Mouse (Mus musculus): ENCODE measurements at regions not wholly inside any gene's neighbourhood (a gene's known extent, or its start where the extent isn't known, plus 50 kb on each side); places are given as distances from the start of the nearest gene placed in this dataset.

GRCm38 (mm10) chr2:51284781-51285225 lies 135.9 kb upstream of the Rnd3 start:
- Histone ChIP-seq H3K4me1 (ENCODE audit: control insufficient read depth, insufficient read depth, low read length) (no peaks in the 10 kb centered on the region), H3K4me2 (ENCODE audit: low read depth, low read length) (no peak overlapping the region), H3K4me3 (ENCODE audit: low read depth, low read length) (no peak overlapping the region), H3K27me3 (ENCODE audit: control insufficient read depth, insufficient read depth, low read length) (no peaks in the 10 kb centered on the region), H3K27ac (replicated peaks; ENCODE audit: low read depth, low read length) (no peak overlapping the region), H3K9ac (replicated peaks; ENCODE audit: low read length) (no peak overlapping the region), H3K9me3 (replicated peaks; ENCODE audit: control insufficient read depth, low read length) (no peaks in the 10 kb centered on the region), H3K36me3 (replicated peaks; ENCODE audit: control insufficient read depth, insufficient read depth, low read depth, low read length) (no peaks in the 10 kb centered on the region)
- 43% methylated on average over 4 of the region's 4 CpGs for WGBS
- DNase-seq (ENCODE audit: low spot score) (no peak), ATAC-seq (replicated peaks; ENCODE audit: insufficient number of reproducible peaks, low FRiP score, low TSS enrichment, low read depth) (no peak)

- 71% methylated on average over 5 of the region's 5 CpGs for WGBS
Measured at GRCm38 (mm10) chr2:51279396-51280045, 130.6 kb upstream of the Rnd3 start.

GRCm38 (mm10) chr2:51278824-51279223 lies 129.9 kb upstream of the Rnd3 start:
- H3K9ac ChIP-seq (replicated peaks; ENCODE audit: low read length): no peak overlapping the region
- ATAC-seq (replicated peaks; ENCODE audit: insufficient number of reproducible peaks, low FRiP score, low TSS enrichment, low read depth) (no peak), DNase-seq (ENCODE audit: low spot score) (no peak)
- H3K27ac ChIP-seq (replicated peaks; ENCODE audit: low read depth, low read length): no peak overlapping the region
- no peaks in the 10 kb centered on the region for H3K9me3 ChIP-seq (replicated peaks; ENCODE audit: control insufficient read depth, low read length)
- H3K27me3 ChIP-seq (ENCODE audit: control insufficient read depth, insufficient read depth, low read length): no peaks in the 10 kb centered on the region
- H3K36me3 ChIP-seq (replicated peaks; ENCODE audit: control insufficient read depth, insufficient read depth, low read depth, low read length): no peaks in the 10 kb centered on the region
- H3K4me3 ChIP-seq (ENCODE audit: low read depth, low read length): no peak overlapping the region
- 72% methylated on average over 1 of the region's 1 CpGs for WGBS
- no peaks in the 10 kb centered on the region for H3K4me1 ChIP-seq (ENCODE audit: control insufficient read depth, insufficient read depth, low read length)
- no peak overlapping the region for H3K4me2 ChIP-seq (ENCODE audit: low read depth, low read length)

More at GRCm38 (mm10) chr2:51279396-51280045, 130.6 kb upstream of the Rnd3 start:
- Histone ChIP-seq H3K36me3 (replicated peaks; ENCODE audit: control insufficient read depth, insufficient read depth, low read depth, low read length) (no peaks in the 10 kb centered on the region), H3K9ac (replicated peaks; ENCODE audit: low read length) (no peak overlapping the region), H3K27me3 (ENCODE audit: control insufficient read depth, insufficient read depth, low read length) (no peaks in the 10 kb centered on the region), H3K4me1 (ENCODE audit: control insufficient read depth, insufficient read depth, low read length) (no peaks in the 10 kb centered on the region), H3K9me3 (replicated peaks; ENCODE audit: control insufficient read depth, low read length) (no peaks in the 10 kb centered on the region), H3K4me3 (ENCODE audit: low read depth, low read length) (no peak overlapping the region), H3K27ac (replicated peaks; ENCODE audit: low read depth, low read length) (no peak overlapping the region), H3K4me2 (ENCODE audit: low read depth, low read length) (no peak overlapping the region)
- ATAC-seq (replicated peaks; ENCODE audit: insufficient number of reproducible peaks, low FRiP score, low TSS enrichment, low read depth): no peak
- DNase-seq (ENCODE audit: low spot score): no peak

GRCm38 (mm10) chr2:51278356-51278755 lies 129.4 kb upstream of the Rnd3 start:
- Histone ChIP-seq H3K9me3 (replicated peaks; ENCODE audit: control insufficient read depth, low read length) (no peaks in the 10 kb centered on the region), H3K27me3 (ENCODE audit: control insufficient read depth, insufficient read depth, low read length) (no peaks in the 10 kb centered on the region), H3K9ac (replicated peaks; ENCODE audit: low read length) (no peak overlapping the region), H3K36me3 (replicated peaks; ENCODE audit: control insufficient read depth, insufficient read depth, low read depth, low read length) (no peaks in the 10 kb centered on the region), H3K4me1 (ENCODE audit: control insufficient read depth, insufficient read depth, low read length) (no peaks in the 10 kb centered on the region), H3K4me3 (ENCODE audit: low read depth, low read length) (no peak overlapping the region), H3K27ac (replicated peaks; ENCODE audit: low read depth, low read length) (no peak overlapping the region), H3K4me2 (ENCODE audit: low read depth, low read length) (no peak overlapping the region)
- DNase-seq (ENCODE audit: low spot score): no peak
- ATAC-seq (replicated peaks; ENCODE audit: insufficient number of reproducible peaks, low FRiP score, low TSS enrichment, low read depth): no peak
- 82% methylated on average over 4 of the region's 4 CpGs for WGBS

- H3K9me3 ChIP-seq (replicated peaks; ENCODE audit: control insufficient read depth, low read length): no peaks in the 10 kb centered on the region
- DNase-seq (ENCODE audit: low spot score) (no peak), ATAC-seq (replicated peaks; ENCODE audit: insufficient number of reproducible peaks, low FRiP score, low TSS enrichment, low read depth) (no peak)
- H3K36me3 ChIP-seq (replicated peaks; ENCODE audit: control insufficient read depth, insufficient read depth, low read depth, low read length): no peaks in the 10 kb centered on the region
- no peak overlapping the region for H3K4me2 ChIP-seq (ENCODE audit: low read depth, low read length)
- H3K9ac ChIP-seq (replicated peaks; ENCODE audit: low read length): no peak overlapping the region
- WGBS: 87% methylated on average over 2 of the region's 2 CpGs
- H3K4me1 ChIP-seq (ENCODE audit: control insufficient read depth, insufficient read depth, low read length): no peaks in the 10 kb centered on the region
- H3K27ac ChIP-seq (replicated peaks; ENCODE audit: low read depth, low read length): no peak overlapping the region
- H3K4me3 ChIP-seq (ENCODE audit: low read depth, low read length): no peak overlapping the region
- H3K27me3 ChIP-seq (ENCODE audit: control insufficient read depth, insufficient read depth, low read length): no peaks in the 10 kb centered on the region
Measured at GRCm38 (mm10) chr2:51276591-51276990, 127.7 kb upstream of the Rnd3 start.

GRCm38 (mm10) chr2:51273300-51273699 lies 124.4 kb upstream of the Rnd3 start:
- no peak for ATAC-seq (replicated peaks; ENCODE audit: insufficient number of reproducible peaks, low FRiP score, low TSS enrichment, low read depth)
- H3K4me3 ChIP-seq (ENCODE audit: low read depth, low read length): no peak overlapping the region
- H3K27me3 ChIP-seq (ENCODE audit: control insufficient read depth, insufficient read depth, low read length): no peaks in the 10 kb centered on the region
- no peaks in the 10 kb centered on the region for H3K4me1 ChIP-seq (ENCODE audit: control insufficient read depth, insufficient read depth, low read length)
- no peak overlapping the region for H3K4me2 ChIP-seq (ENCODE audit: low read depth, low read length)
- no peak overlapping the region for H3K9ac ChIP-seq (replicated peaks; ENCODE audit: low read length)
- H3K27ac ChIP-seq (replicated peaks; ENCODE audit: low read depth, low read length): no peak overlapping the region
- H3K9me3 ChIP-seq (replicated peaks; ENCODE audit: control insufficient read depth, low read length): no peaks in the 10 kb centered on the region
- DNase-seq (ENCODE audit: low spot score): no peak
- H3K36me3 ChIP-seq (replicated peaks; ENCODE audit: control insufficient read depth, insufficient read depth, low read depth, low read length): no peaks in the 10 kb centered on the region
- 74% methylated on average over 5 of the region's 5 CpGs for whole genome bisulfite sequencing

- Histone ChIP-seq H3K27ac (replicated peaks; ENCODE audit: low read depth, low read length) (no peak overlapping the region), H3K27me3 (ENCODE audit: control insufficient read depth, insufficient read depth, low read length) (no peaks in the 10 kb centered on the region), H3K4me2 (ENCODE audit: low read depth, low read length) (no peak overlapping the region), H3K4me1 (ENCODE audit: control insufficient read depth, insufficient read depth, low read length) (no peaks in the 10 kb centered on the region), H3K36me3 (replicated peaks; ENCODE audit: control insufficient read depth, insufficient read depth, low read depth, low read length) (no peaks in the 10 kb centered on the region), H3K4me3 (ENCODE audit: low read depth, low read length) (no peak overlapping the region), H3K9ac (replicated peaks; ENCODE audit: low read length) (no peak overlapping the region), H3K9me3 (replicated peaks; ENCODE audit: control insufficient read depth, low read length) (no peaks in the 10 kb centered on the region)
- ATAC-seq (replicated peaks; ENCODE audit: insufficient number of reproducible peaks, low FRiP score, low TSS enrichment, low read depth) (no peak), DNase-seq (ENCODE audit: low spot score) (peak; percentile 58)
- WGBS: 59% methylated on average over 2 of the region's 2 CpGs
Measured at GRCm38 (mm10) chr2:51268532-51268931, 119.6 kb upstream of the Rnd3 start.

GRCm38 (mm10) chr2:51267662-51268061 lies 118.8 kb upstream of the Rnd3 start:
- no peak overlapping the region for H3K4me3 ChIP-seq (ENCODE audit: low read depth, low read length)
- no peak overlapping the region for H3K4me2 ChIP-seq (ENCODE audit: low read depth, low read length)
- H3K9me3 ChIP-seq (replicated peaks; ENCODE audit: control insufficient read depth, low read length): no peaks in the 10 kb centered on the region
- H3K4me1 ChIP-seq (ENCODE audit: control insufficient read depth, insufficient read depth, low read length): no peaks in the 10 kb centered on the region
- no peak overlapping the region for H3K9ac ChIP-seq (replicated peaks; ENCODE audit: low read length)
- H3K36me3 ChIP-seq (replicated peaks; ENCODE audit: control insufficient read depth, insufficient read depth, low read depth, low read length): no peaks in the 10 kb centered on the region
- peak; percentile 82 for ATAC-seq (replicated peaks; ENCODE audit: insufficient number of reproducible peaks, low FRiP score, low TSS enrichment, low read depth)
- H3K27me3 ChIP-seq (ENCODE audit: control insufficient read depth, insufficient read depth, low read length): no peaks in the 10 kb centered on the region
- WGBS: 27% methylated on average over 5 of the region's 5 CpGs
- H3K27ac ChIP-seq (replicated peaks; ENCODE audit: low read depth, low read length): no peak overlapping the region
- peak; percentile 87 for DNase-seq (ENCODE audit: low spot score)

Data from embryonic facial prominence, embryonic 11.5 days (tissue).